Mouse (Mus musculus) lung, postnatal 4 days (tissue): ENCODE results near the gene Mpped2.
A peak's percentile ranks its signal among the peaks of the same experiment; 100 is the strongest.

Experiments
- DNase-seq, 2 experiments: peaks; one replicate each; pipeline ENCODE4 v3.0.0; 2021

The Mpped2 gene

GRCm38 (mm10) chr2:106857258-106857657 is 164.2 kb downstream of the Mpped2 start:
- no peak for DNase-seq

GRCm38 (mm10) chr2:106857711-106858110 is 164.6 kb downstream of the Mpped2 start:
- DNase-seq, result no peak

GRCm38 (mm10) chr2:106860856-106861679 is 168.0 kb downstream of the Mpped2 start:
- no peak for DNase-seq

- peak; percentile 19 to 46 for DNase-seq
These were observed 170.1 kb downstream of the Mpped2 start for GRCm38 (mm10) chr2:106863050-106863653.

GRCm38 (mm10) chr2:106865148-106865786 is 172.2 kb downstream of the Mpped2 start:
- DNase-seq, result no peak

- no peak for DNase-seq
These were observed 173.2 kb downstream of the Mpped2 start for GRCm38 (mm10) chr2:106866303-106866702.

- DNase-seq, result no peak
These were observed 177.8 kb downstream of the Mpped2 start for GRCm38 (mm10) chr2:106870886-106871285.

GRCm38 (mm10) chr2:106873166-106873565 is 180.1 kb downstream of the Mpped2 start:
- no peak for DNase-seq

- DNase-seq, result no peak
These were observed 190.3 kb downstream of the Mpped2 start for GRCm38 (mm10) chr2:106883390-106883789.

GRCm38 (mm10) chr2:106888174-106888573 is 195.1 kb downstream of the Mpped2 start:
- DNase-seq, result no peak

GRCm38 (mm10) chr2:106889297-106890000 is 196.4 kb downstream of the Mpped2 start:
- peak; percentile 34 to 41 for DNase-seq

- no peak for DNase-seq
These were observed 200.3 kb downstream of the Mpped2 start for GRCm38 (mm10) chr2:106893376-106893775.

- DNase-seq, result no peak
These were observed 202.4 kb downstream of the Mpped2 start for GRCm38 (mm10) chr2:106895326-106896023.

GRCm38 (mm10) chr2:106896024-106896384 is 202.9 kb downstream of the Mpped2 start:
- DNase-seq, result no peak

GRCm38 (mm10) chr2:106911951-106912480 is 218.9 kb downstream of the Mpped2 start:
- DNase-seq, result no peak
